Comparison of ENCODE assay signal across 8 mouse cellular contexts in genomic region chr7:144180885-144181284, GRCm38 (mm10).
DNase-seq lines count a peak whose midpoint lies in the region; ATAC-seq and TF ChIP-seq lines count a peak whose summit lies in the region.

No protein-coding gene starts in this region.

- peak; percentile 83 for TF ChIP-seq CTCF in kidney, postnatal 0 days (IDR thresholded peaks at IDR 0.05; ENCODE audit: low read depth)
- TF ChIP-seq CTCF in lung, embryonic 14.5 days (IDR thresholded peaks at IDR 0.05; ENCODE audit: low read depth), result peak; percentile 83

- peak; percentile 72 for DNase-seq in neural tube, embryonic 10.5 days (ENCODE audit: extremely low spot score, low spot score)
- peak; percentile 61 for DNase-seq in adrenal gland, postnatal 25 days
- DNase-seq in embryonic facial prominence, embryonic 14.5 days (ENCODE audit: low spot score), result peak; percentile 52
- DNase-seq in kidney, postnatal 0 days (ENCODE audit: low spot score), result peak; percentile 76
- DNase-seq in lung, embryonic 14.5 days, result peak; percentile 77
- DNase-seq in retina, adult 2 months (ENCODE audit: low read depth, low spot score), result peak; percentile 40
- DNase-seq in urinary bladder, postnatal 25 days (ENCODE audit: low spot score), result peak; percentile 52

- no peak overlapping the region for H3K27ac ChIP-seq in neural tube, embryonic 15.5 days (replicated peaks)
- no peak overlapping the region for H3K27ac ChIP-seq in embryonic facial prominence, embryonic 14.5 days (replicated peaks; ENCODE audit: low read depth, low read length)
- no peak overlapping the region for H3K27ac ChIP-seq in kidney, postnatal 0 days
- no peak overlapping the region for H3K27ac ChIP-seq in lung, embryonic 14.5 days (ENCODE audit: low read depth)

- H3K4me1 ChIP-seq in neural tube, embryonic 15.5 days, result peaks cover 33% of the 10 kb centered on the region
- no peaks in the 10 kb centered on the region for H3K4me1 ChIP-seq in embryonic facial prominence, embryonic 14.5 days (ENCODE audit: control insufficient read depth, insufficient read depth, low read length)
- no peaks in the 10 kb centered on the region for H3K4me1 ChIP-seq in kidney, postnatal 0 days (replicated peaks; ENCODE audit: insufficient read depth, low read length)
- H3K4me1 ChIP-seq in lung, embryonic 14.5 days (ENCODE audit: insufficient read depth), result no peaks in the 10 kb centered on the region

- H3K9me3 ChIP-seq in neural tube, embryonic 15.5 days (replicated peaks), result no peaks in the 10 kb centered on the region
- no peaks in the 10 kb centered on the region for H3K9me3 ChIP-seq in embryonic facial prominence, embryonic 14.5 days (ENCODE audit: control insufficient read depth, low read length)
- no peaks in the 10 kb centered on the region for H3K9me3 ChIP-seq in kidney, postnatal 0 days (replicated peaks; ENCODE audit: low read length)
- no peaks in the 10 kb centered on the region for H3K9me3 ChIP-seq in lung, embryonic 14.5 days (ENCODE audit: low read depth, low read length)

- H3K36me3 ChIP-seq in neural tube, embryonic 15.5 days, result 0 out of 2 replicates have a peak, but pooled peaks cover 6% of the 10 kb centered on the region
- H3K36me3 ChIP-seq in embryonic facial prominence, embryonic 14.5 days (ENCODE audit: control insufficient read depth, insufficient read depth, low read length), result no peaks in the 10 kb centered on the region
- no peaks in the 10 kb centered on the region for H3K36me3 ChIP-seq in kidney, postnatal 0 days (ENCODE audit: insufficient read depth, low read length)
- no peaks in the 10 kb centered on the region for H3K36me3 ChIP-seq in lung, embryonic 14.5 days (ENCODE audit: insufficient read depth)

- ATAC-seq in neural tube, embryonic 15.5 days (ENCODE audit: low FRiP score), result no peak
- ATAC-seq in embryonic facial prominence, embryonic 14.5 days (ENCODE audit: low read depth), result peak; percentile 26; the same call in 1 of the 2 replicates
- ATAC-seq in kidney, postnatal 0 days (replicated peaks; ENCODE audit: low FRiP score, low read depth), result no peak
- no peak for ATAC-seq in lung, embryonic 14.5 days (ENCODE audit: insufficient read depth)

- H3K4me3 ChIP-seq in neural tube, embryonic 15.5 days (replicated peaks), result no peak overlapping the region
- no peak overlapping the region for H3K4me3 ChIP-seq in embryonic facial prominence, embryonic 14.5 days (ENCODE audit: low read depth, low read length)
- H3K4me3 ChIP-seq in kidney, postnatal 0 days (replicated peaks; ENCODE audit: low read depth, low read length), result no peak overlapping the region
- H3K4me3 ChIP-seq in lung, embryonic 14.5 days (ENCODE audit: low read depth, low read length), result no peak overlapping the region

- H3K4me2 ChIP-seq in neural tube, embryonic 15.5 days, result no peak overlapping the region
- H3K4me2 ChIP-seq in embryonic facial prominence, embryonic 14.5 days (ENCODE audit: low read depth, low read length), result no peak overlapping the region
- H3K4me2 ChIP-seq in kidney, postnatal 0 days (ENCODE audit: low read length), result no peak overlapping the region
- H3K4me2 ChIP-seq in lung, embryonic 14.5 days, result no peak overlapping the region

- no peaks in the 10 kb centered on the region for H3K27me3 ChIP-seq in neural tube, embryonic 15.5 days (replicated peaks)
- H3K27me3 ChIP-seq in embryonic facial prominence, embryonic 14.5 days (replicated peaks; ENCODE audit: control insufficient read depth, insufficient read depth, low read length), result peaks cover 16% of the 10 kb centered on the region
- H3K27me3 ChIP-seq in kidney, postnatal 0 days (ENCODE audit: insufficient read depth, low read length), result no peaks in the 10 kb centered on the region
- H3K27me3 ChIP-seq in lung, embryonic 14.5 days (ENCODE audit: insufficient read depth, low read length), result peaks cover 16% of the 10 kb centered on the region

- 29% methylated on average over 6 of the region's 6 CpGs for WGBS in neural tube, embryonic 15.5 days
- WGBS in embryonic facial prominence, embryonic 14.5 days, result 20% methylated on average over 6 of the region's 6 CpGs
- 19% methylated on average over 6 of the region's 6 CpGs for WGBS in kidney, postnatal 0 days
- 20% methylated on average over 6 of the region's 6 CpGs for WGBS in lung, embryonic 14.5 days

- H3K9ac ChIP-seq in neural tube, embryonic 15.5 days (replicated peaks), result no peak overlapping the region
- H3K9ac ChIP-seq in embryonic facial prominence, embryonic 14.5 days (ENCODE audit: low read depth, low read length), result no peak overlapping the region
- no peak overlapping the region for H3K9ac ChIP-seq in kidney, postnatal 0 days (ENCODE audit: low read depth, low read length)
- no peak overlapping the region for H3K9ac ChIP-seq in lung, embryonic 14.5 days
